Mouse (Mus musculus) heart, postnatal 0 days (tissue): ENCODE measurements at regions not wholly inside any gene's neighbourhood (a gene's known extent, or its start where the extent isn't known, plus 50 kb on each side); places are given as distances from the start of the nearest gene placed in this dataset.

Experiments
- CTCF ChIP-seq: IDR thresholded peaks from 2 replicates; pipeline ENCODE4 v1.5.1; 2016; ENCODE audit warnings: antibody characterized with exemption, control low read depth, low read depth
- EP300 ChIP-seq: IDR thresholded peaks from 2 replicates; pipeline ENCODE4 v1.6.1; 2016; ENCODE audit warnings: antibody characterized with exemption, low read depth

- TF ChIP-seq CTCF (no peak), EP300 (no peak)
These were observed 337.6 kb downstream of the Rpl36a-ps1 start for GRCm38 (mm10) chr14:98656533-98656932.
